Mouse (Mus musculus): Measurements from ENCODE around the gene Higd2a. TPM values are rescaled to one million over a fixed set of nuclear protein-coding genes. Genes with fewer than 3 reads are reported as not detected.
A peak's percentile ranks its signal among the peaks of the same experiment; 100 is the strongest.
"Not testable (repeated sequence)": the region's sequence is repeated elsewhere in the genome, so short reads cannot be mapped to it uniquely, and the experiment has no call there.

The Higd2a gene
- polyA plus RNA-seq, 1 experiment, result 40.1 TPM

- Histone ChIP-seq H3K4me3 (replicated peaks; ENCODE audit: control insufficient read depth, low read depth, low read length) (no peak overlapping the region), H3K27ac (ENCODE audit: control insufficient read depth, insufficient read depth, low read depth, low read length, poor library complexity) (no peak overlapping the region), H3K4me1 (ENCODE audit: control insufficient read depth, insufficient read depth, low read length) (no peaks in the 10 kb centered on the region)
- TF ChIP-seq CTCF (IDR thresholded peaks at IDR 0.05; ENCODE audit: control insufficient read depth, insufficient read depth, low read length) (no peak), POLR2A (IDR thresholded peaks at IDR 0.05; ENCODE audit: borderline replicate concordance, control insufficient read depth, low read depth, low read length) (no peak)
- 90% methylated on average over 4 of the region's 4 CpGs for WGBS
Measured at GRCm38 (mm10) chr13:54604221-54604620, 14.2 kb downstream of the Higd2a start.

GRCm38 (mm10) chr13:54605426-54605825 is 15.4 kb downstream of the Higd2a start:
- WGBS, result 79% methylated on average over 5 of the region's 5 CpGs
- TF ChIP-seq POLR2A (IDR thresholded peaks at IDR 0.05; ENCODE audit: borderline replicate concordance, control insufficient read depth, low read depth, low read length), result no peak
- no peak for TF ChIP-seq CTCF (IDR thresholded peaks at IDR 0.05; ENCODE audit: control insufficient read depth, insufficient read depth, low read length)
- H3K27ac ChIP-seq (ENCODE audit: control insufficient read depth, insufficient read depth, low read depth, low read length, poor library complexity), result no peak overlapping the region
- no peak overlapping the region for H3K4me3 ChIP-seq (replicated peaks; ENCODE audit: control insufficient read depth, low read depth, low read length)
- no peaks in the 10 kb centered on the region for H3K4me1 ChIP-seq (ENCODE audit: control insufficient read depth, insufficient read depth, low read length)

- 80% methylated on average over 5 of the region's 5 CpGs for WGBS
- Histone ChIP-seq H3K27ac (ENCODE audit: control insufficient read depth, insufficient read depth, low read depth, low read length, poor library complexity) (no peak overlapping the region), H3K4me3 (replicated peaks; ENCODE audit: control insufficient read depth, low read depth, low read length) (no peak overlapping the region), H3K4me1 (ENCODE audit: control insufficient read depth, insufficient read depth, low read length) (no peaks in the 10 kb centered on the region)
- TF ChIP-seq POLR2A (IDR thresholded peaks at IDR 0.05; ENCODE audit: borderline replicate concordance, control insufficient read depth, low read depth, low read length) (no peak), CTCF (IDR thresholded peaks at IDR 0.05; ENCODE audit: control insufficient read depth, insufficient read depth, low read length) (no peak)
Measured at GRCm38 (mm10) chr13:54607204-54607603, 17.2 kb downstream of the Higd2a start.

GRCm38 (mm10) chr13:54608002-54608401 is 18.0 kb downstream of the Higd2a start:
- 76% methylated on average over 3 of the region's 3 CpGs for WGBS
- no peak overlapping the region for H3K27ac ChIP-seq (ENCODE audit: control insufficient read depth, insufficient read depth, low read depth, low read length, poor library complexity)
- TF ChIP-seq CTCF (IDR thresholded peaks at IDR 0.05; ENCODE audit: control insufficient read depth, insufficient read depth, low read length) (no peak), POLR2A (IDR thresholded peaks at IDR 0.05; ENCODE audit: borderline replicate concordance, control insufficient read depth, low read depth, low read length) (no peak)
- no peak overlapping the region for H3K4me3 ChIP-seq (replicated peaks; ENCODE audit: control insufficient read depth, low read depth, low read length)
- H3K4me1 ChIP-seq (ENCODE audit: control insufficient read depth, insufficient read depth, low read length), result no peaks in the 10 kb centered on the region

- H3K27ac ChIP-seq (ENCODE audit: control insufficient read depth, insufficient read depth, low read depth, low read length, poor library complexity), result no peak overlapping the region
- TF ChIP-seq CTCF (IDR thresholded peaks at IDR 0.05; ENCODE audit: control insufficient read depth, insufficient read depth, low read length), result no peak
- no peak for TF ChIP-seq POLR2A (IDR thresholded peaks at IDR 0.05; ENCODE audit: borderline replicate concordance, control insufficient read depth, low read depth, low read length)
- no peaks in the 10 kb centered on the region for H3K4me1 ChIP-seq (ENCODE audit: control insufficient read depth, insufficient read depth, low read length)
- no peak overlapping the region for H3K4me3 ChIP-seq (replicated peaks; ENCODE audit: control insufficient read depth, low read depth, low read length)
- 86% methylated on average over 8 of the region's 8 CpGs for WGBS
Measured at GRCm38 (mm10) chr13:54608666-54609065, 18.7 kb downstream of the Higd2a start.

- H3K4me3 ChIP-seq (replicated peaks; ENCODE audit: control insufficient read depth, low read depth, low read length), result no peak overlapping the region
- no peak overlapping the region for H3K27ac ChIP-seq (ENCODE audit: control insufficient read depth, insufficient read depth, low read depth, low read length, poor library complexity)
Measured at GRCm38 (mm10) chr13:54609301-54609700, 19.3 kb downstream of the Higd2a start.

GRCm38 (mm10) chr13:54610613-54610971 is 20.6 kb downstream of the Higd2a start:
- H3K4me1 ChIP-seq (ENCODE audit: control insufficient read depth, insufficient read depth, low read length), result no peaks in the 10 kb centered on the region

More at GRCm38 (mm10) chr13:54609301-54609700, 19.3 kb downstream of the Higd2a start:
- H3K4me1 ChIP-seq (ENCODE audit: control insufficient read depth, insufficient read depth, low read length), result no peaks in the 10 kb centered on the region
- WGBS, result 70% methylated on average over 1 of the region's 1 CpGs
- no peak for TF ChIP-seq CTCF (IDR thresholded peaks at IDR 0.05; ENCODE audit: control insufficient read depth, insufficient read depth, low read length)
- TF ChIP-seq POLR2A (IDR thresholded peaks at IDR 0.05; ENCODE audit: borderline replicate concordance, control insufficient read depth, low read depth, low read length), result no peak

GRCm38 (mm10) chr13:54610972-54611754 is 21.2 kb downstream of the Higd2a start, which contains the start of gene Cltb:
Gene Cltb, minus strand, starts transcription at chr13:54611344.
- no peaks in the 10 kb centered on the region for H3K4me1 ChIP-seq (ENCODE audit: control insufficient read depth, insufficient read depth, low read length)
- peak within 1 kb of the TSS; percentile 54 for H3K27ac ChIP-seq (ENCODE audit: control insufficient read depth, insufficient read depth, low read depth, low read length, poor library complexity)
- TF ChIP-seq CTCF (IDR thresholded peaks at IDR 0.05; ENCODE audit: control insufficient read depth, insufficient read depth, low read length), result no peak
- peak; percentile 25; the same call in 1 of the 2 replicates for TF ChIP-seq POLR2A (IDR thresholded peaks at IDR 0.05; ENCODE audit: borderline replicate concordance, control insufficient read depth, low read depth, low read length)
- H3K4me3 ChIP-seq (replicated peaks; ENCODE audit: control insufficient read depth, low read depth, low read length), result peak within 1 kb of the TSS; percentile 79
- under 1% methylated on average over 65 of the region's 66 CpGs for WGBS

More at GRCm38 (mm10) chr13:54610613-54610971, 20.6 kb downstream of the Higd2a start:
- Histone ChIP-seq H3K4me3 (replicated peaks; ENCODE audit: control insufficient read depth, low read depth, low read length) (peak overlapping the region; percentile 79), H3K27ac (ENCODE audit: control insufficient read depth, insufficient read depth, low read depth, low read length, poor library complexity) (peak overlapping the region; percentile 48)
- 18% methylated on average over 13 of the region's 13 CpGs for WGBS
- TF ChIP-seq CTCF (IDR thresholded peaks at IDR 0.05; ENCODE audit: control insufficient read depth, insufficient read depth, low read length), result no peak
- no peak for TF ChIP-seq POLR2A (IDR thresholded peaks at IDR 0.05; ENCODE audit: borderline replicate concordance, control insufficient read depth, low read depth, low read length)

- H3K27ac ChIP-seq (ENCODE audit: control insufficient read depth, insufficient read depth, low read depth, low read length, poor library complexity); H3K4me3 ChIP-seq (replicated peaks; ENCODE audit: control insufficient read depth, low read depth, low read length); H3K4me1 ChIP-seq (ENCODE audit: control insufficient read depth, insufficient read depth, low read length): not testable (repeated sequence)
- WGBS, result 73% methylated on average over 8 of the region's 8 CpGs
Measured at GRCm38 (mm10) chr13:54613141-54613540, 23.1 kb downstream of the Higd2a start.
